Mouse (Mus musculus): ENCODE measurements around the gene Notum. TPM values are rescaled to one million over a fixed set of nuclear protein-coding genes. Genes with fewer than 3 reads are reported as not detected.
A peak's percentile ranks its signal among the peaks of the same experiment; 100 is the strongest.

Notum gene
- polyA plus RNA-seq, 1 experiment from 2014 or later, result 0.91 TPM

GRCm38 (mm10) chr11:120622805-120623204, 38.2 kb downstream of the Notum start:
- Histone ChIP-seq H3K4me3 (no peak overlapping the region; the same call in 1 of the 2 replicates), H3K36me3 (peaks cover 69% of the 10 kb centered on the region), H3K27ac (no peak overlapping the region), H3K9me3 (no peaks in the 10 kb centered on the region), H3K4me2 (no peak overlapping the region), H3K27me3 (no peaks in the 10 kb centered on the region), H3K9ac (no peak overlapping the region), H3K4me1 (replicated peaks) (peaks cover 26% of the 10 kb centered on the region)
- no peak for ATAC-seq (ENCODE audit: low FRiP score)
- WGBS, result 88% methylated on average over 6 of the region's 6 CpGs

GRCm38 (mm10) chr11:120620195-120620594, 40.8 kb downstream of the Notum start:
- Histone ChIP-seq H3K4me3 (no peak overlapping the region), H3K36me3 (peaks cover 55% of the 10 kb centered on the region), H3K4me1 (replicated peaks) (peaks cover 40% of the 10 kb centered on the region), H3K9ac (0 out of 2 replicates have a peak overlapping the region, but pooled peaks have one; percentile 13), H3K27me3 (no peaks in the 10 kb centered on the region), H3K4me2 (no peak overlapping the region), H3K27ac (no peak overlapping the region), H3K9me3 (no peaks in the 10 kb centered on the region)
- no peak for ATAC-seq (ENCODE audit: low FRiP score)
- WGBS, result 92% methylated on average over 14 of the region's 14 CpGs

DNA sequence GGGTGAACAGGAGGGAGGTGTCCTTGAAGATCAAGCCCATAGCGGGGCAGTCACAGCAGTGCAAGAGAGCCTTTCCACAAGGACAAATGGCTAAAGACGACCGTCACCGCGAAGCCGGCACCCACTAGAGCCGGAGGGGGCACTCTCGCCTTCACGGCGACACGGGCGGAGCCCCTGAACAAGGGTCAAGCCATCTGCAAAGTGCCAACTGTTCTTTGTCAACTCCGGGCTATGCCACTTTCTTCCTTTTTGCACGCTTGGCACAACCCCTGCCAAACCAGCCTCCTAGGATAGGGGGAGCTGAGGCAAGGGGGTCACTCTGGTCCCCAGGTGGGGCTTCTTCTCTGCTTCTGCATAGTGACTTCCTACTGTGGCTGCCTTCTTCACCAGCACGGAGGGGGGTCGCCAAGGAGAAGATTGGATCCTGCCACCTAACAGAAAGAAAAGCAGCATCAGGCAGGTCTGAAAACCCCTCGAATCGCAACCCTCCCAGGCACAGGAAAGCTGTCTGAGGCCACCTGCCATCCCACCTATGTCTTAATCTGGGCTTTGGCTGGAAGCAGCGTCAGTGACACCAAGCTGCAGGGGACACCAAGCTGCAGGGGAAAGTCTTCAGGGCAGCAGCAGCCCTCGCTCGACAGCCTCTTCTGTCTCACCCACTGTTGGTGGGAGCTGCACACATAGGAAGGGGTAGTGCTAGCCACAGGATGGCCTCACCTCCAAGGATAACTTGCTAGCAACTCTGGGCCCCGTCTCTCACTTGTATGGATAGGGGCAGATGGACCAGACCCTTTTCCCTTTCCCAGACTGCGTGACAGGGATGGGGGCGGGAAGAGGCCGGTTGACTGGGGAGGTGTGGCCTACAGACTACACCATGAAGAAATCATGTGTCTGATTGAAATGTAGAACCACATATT, 42.1 kb downstream of the Notum start:
- no peaks in the 10 kb centered on the region for H3K27me3 ChIP-seq

DNA sequence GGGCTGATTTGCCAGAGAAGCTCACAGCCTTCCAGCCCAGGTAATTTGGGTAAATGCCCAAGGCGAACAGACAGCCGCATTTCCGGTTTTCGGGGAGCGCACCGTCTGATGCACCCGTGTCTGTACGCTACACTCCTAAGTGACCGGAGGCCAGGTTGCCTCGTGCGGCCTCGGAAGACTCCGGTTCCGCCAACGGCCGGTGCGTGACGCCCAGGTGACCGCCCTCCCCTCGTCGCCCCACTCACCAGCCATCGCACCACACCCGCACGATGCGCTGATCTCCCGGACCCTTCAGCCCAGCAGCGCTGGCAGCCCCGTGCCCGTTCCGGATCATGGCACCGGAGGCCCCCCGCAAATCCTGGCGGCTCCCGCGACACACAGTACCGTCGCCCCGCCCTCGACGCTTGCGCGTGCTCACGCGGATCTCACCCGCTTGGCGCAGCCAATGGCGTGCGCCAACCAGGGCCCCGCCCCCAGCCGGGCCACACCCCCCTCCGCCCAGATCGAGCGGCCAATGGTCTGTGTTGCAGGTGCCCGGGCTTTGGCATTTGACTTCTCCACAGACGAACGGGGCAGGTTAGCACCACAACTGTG, 43.4 kb downstream of the Notum start, which contains the start of gene Pcyt2:
Pcyt2 (minus strand) TSS at position 418 of the 594 bp plus-strand sequence.
- peaks cover 30% of the 10 kb centered on the region for H3K4me1 ChIP-seq (replicated peaks)
- peak within 1 kb of the TSS; percentile 84 for H3K4me3 ChIP-seq
- peak within 1 kb of the TSS; percentile 88 for H3K4me2 ChIP-seq
- H3K27me3 ChIP-seq, result no peaks in the 10 kb centered on the region
- H3K9me3 ChIP-seq, result no peaks in the 10 kb centered on the region
- H3K27ac ChIP-seq, result peak within 1 kb of the TSS; percentile 91
- WGBS, result under 1% methylated on average over 56 of the region's 56 CpGs
- peaks cover 68% of the 10 kb centered on the region for H3K36me3 ChIP-seq
- peak within 1 kb of the TSS; percentile 91 for H3K9ac ChIP-seq
- peak; percentile 95 for ATAC-seq (ENCODE audit: low FRiP score)

More for the DNA sequence above, 42.1 kb downstream of the Notum start:
- H3K4me2 ChIP-seq, result no peak overlapping the region
- H3K27ac ChIP-seq, result peak overlapping the region; percentile 52
- no peak overlapping the region for H3K9ac ChIP-seq
- no peaks in the 10 kb centered on the region for H3K9me3 ChIP-seq
- peaks cover 34% of the 10 kb centered on the region for H3K4me1 ChIP-seq (replicated peaks)
- 93% methylated on average over 25 of the region's 25 CpGs for WGBS
- H3K36me3 ChIP-seq, result peaks cover 64% of the 10 kb centered on the region
- no peak for ATAC-seq (ENCODE audit: low FRiP score)
- no peak overlapping the region for H3K4me3 ChIP-seq

- peaks cover 70% of the 10 kb centered on the region for H3K36me3 ChIP-seq
- no peak for ATAC-seq (ENCODE audit: low FRiP score)
These were observed 44.2 kb downstream of the Notum start for GRCm38 (mm10) chr11:120616617-120617294.

GRCm38 (mm10) chr11:120615606-120616203, 45.3 kb downstream of the Notum start:
- ATAC-seq (ENCODE audit: low FRiP score), result no peak
- no peaks in the 10 kb centered on the region for H3K27me3 ChIP-seq
- no peak overlapping the region for H3K27ac ChIP-seq
- peak overlapping the region; percentile 51; the same call in 1 of the 2 replicates for H3K9ac ChIP-seq
- H3K4me3 ChIP-seq, result no peak overlapping the region; the same call in 1 of the 2 replicates
- peaks cover 70% of the 10 kb centered on the region for H3K36me3 ChIP-seq
- 93% methylated on average over 11 of the region's 11 CpGs for WGBS
- peaks cover 30% of the 10 kb centered on the region for H3K4me1 ChIP-seq (replicated peaks)
- peak overlapping the region; percentile 17; the same call in 1 of the 2 replicates for H3K4me2 ChIP-seq
- no peaks in the 10 kb centered on the region for H3K9me3 ChIP-seq

More at GRCm38 (mm10) chr11:120616617-120617294, 44.2 kb downstream of the Notum start:
- Histone ChIP-seq H3K9me3 (no peaks in the 10 kb centered on the region), H3K9ac (peak overlapping the region; percentile 91), H3K4me1 (replicated peaks) (peaks cover 30% of the 10 kb centered on the region), H3K27me3 (no peaks in the 10 kb centered on the region), H3K4me3 (peak overlapping the region; percentile 84), H3K27ac (peak overlapping the region; percentile 91), H3K4me2 (peak overlapping the region; percentile 88)
- 45% methylated on average over 4 of the region's 4 CpGs for WGBS

- Histone ChIP-seq H3K4me2 (no peak overlapping the region), H3K9ac (peak overlapping the region; percentile 24; the same call in 1 of the 2 replicates), H3K9me3 (no peaks in the 10 kb centered on the region), H3K27ac (no peak overlapping the region), H3K4me1 (replicated peaks) (peaks cover 30% of the 10 kb centered on the region), H3K36me3 (peaks cover 70% of the 10 kb centered on the region), H3K4me3 (no peak overlapping the region; the same call in 1 of the 2 replicates), H3K27me3 (no peaks in the 10 kb centered on the region)
- ATAC-seq (ENCODE audit: low FRiP score), result no peak
- 94% methylated on average over 6 of the region's 6 CpGs for WGBS
These were observed 45.8 kb downstream of the Notum start for GRCm38 (mm10) chr11:120615167-120615566.

DNA sequence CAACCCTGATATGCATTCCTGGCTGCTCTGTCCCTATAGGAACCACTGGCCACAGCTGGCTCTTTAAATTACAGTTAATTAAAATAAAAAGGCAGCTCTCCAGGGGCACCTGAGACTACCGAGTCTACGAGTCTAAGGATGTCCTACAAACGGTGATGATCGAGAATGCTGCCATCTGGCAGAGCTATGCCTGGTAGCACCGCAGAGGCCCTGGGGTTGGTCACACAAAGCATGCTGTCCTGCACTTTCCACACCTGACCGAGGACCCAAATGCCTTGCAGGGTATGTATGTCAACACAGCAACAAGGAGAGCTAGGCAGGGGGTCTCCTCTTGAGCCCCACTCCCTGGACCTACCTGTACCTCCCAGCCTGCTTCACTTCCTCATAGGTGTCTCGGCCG, 47.0 kb downstream of the Notum start:
- Histone ChIP-seq H3K36me3 (peaks cover 69% of the 10 kb centered on the region), H3K4me3 (no peak overlapping the region), H3K9me3 (no peaks in the 10 kb centered on the region), H3K4me2 (no peak overlapping the region), H3K9ac (peak overlapping the region; percentile 10; the same call in 1 of the 2 replicates), H3K27me3 (peaks cover 10% of the 10 kb centered on the region), H3K4me1 (replicated peaks) (peaks cover 35% of the 10 kb centered on the region), H3K27ac (no peak overlapping the region)
- 72% methylated on average over 8 of the region's 8 CpGs for WGBS
- no peak for ATAC-seq (ENCODE audit: low FRiP score)

GRCm38 (mm10) chr11:120613481-120613972, 47.4 kb downstream of the Notum start:
- no peak overlapping the region for H3K27ac ChIP-seq
- no peaks in the 10 kb centered on the region for H3K9me3 ChIP-seq
- H3K4me2 ChIP-seq, result no peak overlapping the region
- peaks cover 14% of the 10 kb centered on the region for H3K27me3 ChIP-seq
- H3K9ac ChIP-seq, result peak overlapping the region; percentile 10; the same call in 1 of the 2 replicates
- 85% methylated on average over 10 of the region's 10 CpGs for WGBS
- H3K4me1 ChIP-seq (replicated peaks), result peaks cover 39% of the 10 kb centered on the region
- ATAC-seq (ENCODE audit: low FRiP score), result no peak
- H3K36me3 ChIP-seq, result peaks cover 64% of the 10 kb centered on the region
- no peak overlapping the region for H3K4me3 ChIP-seq

GRCm38 (mm10) chr11:120612763-120613162, 48.2 kb downstream of the Notum start:
- Histone ChIP-seq H3K36me3 (peaks cover 58% of the 10 kb centered on the region), H3K4me2 (no peak overlapping the region), H3K4me3 (no peak overlapping the region), H3K27ac (no peak overlapping the region), H3K4me1 (replicated peaks) (peaks cover 43% of the 10 kb centered on the region), H3K27me3 (peaks cover 22% of the 10 kb centered on the region), H3K9ac (no peak overlapping the region), H3K9me3 (no peaks in the 10 kb centered on the region)
- WGBS, result 33% methylated on average over 6 of the region's 6 CpGs
- no peak for ATAC-seq (ENCODE audit: low FRiP score)

DNA sequence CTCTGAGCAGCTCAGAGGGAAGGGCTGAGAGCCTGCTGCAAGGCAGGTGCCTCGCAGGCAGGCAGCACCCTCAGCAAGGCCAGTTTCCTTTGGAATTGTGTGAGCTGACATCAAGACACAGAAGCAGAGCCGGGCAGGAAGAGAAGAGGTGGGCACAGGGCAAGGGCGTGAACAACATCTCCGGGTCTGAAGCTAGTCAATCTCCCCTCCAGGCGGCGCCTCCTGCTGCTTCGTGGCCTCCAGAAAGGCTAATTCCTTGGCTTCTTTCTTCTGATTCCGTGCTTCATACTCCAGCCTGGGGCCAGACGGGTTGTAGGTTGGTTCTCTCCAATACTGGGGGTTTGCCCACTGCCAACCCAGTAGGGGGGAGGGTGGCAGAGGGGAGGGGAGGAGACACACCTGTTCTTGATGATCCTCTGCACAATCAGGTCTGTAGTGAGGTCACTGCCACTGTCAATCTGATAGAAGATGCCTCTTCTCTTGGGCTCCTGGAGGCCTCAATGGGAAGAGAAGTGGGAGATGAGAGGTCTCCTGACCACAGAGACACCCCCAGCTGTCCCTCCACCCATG, 50.4 kb downstream of the Notum start:
- Histone ChIP-seq H3K27me3 (peaks cover 32% of the 10 kb centered on the region), H3K4me3 (no peak overlapping the region), H3K4me2 (no peak overlapping the region), H3K27ac (no peak overlapping the region), H3K9me3 (no peaks in the 10 kb centered on the region), H3K4me1 (replicated peaks) (peaks cover 27% of the 10 kb centered on the region), H3K9ac (0 out of 2 replicates have a peak overlapping the region, but pooled peaks have one; percentile 2), H3K36me3 (peaks cover 74% of the 10 kb centered on the region)
- 81% methylated on average over 9 of the region's 9 CpGs for WGBS
- ATAC-seq (ENCODE audit: low FRiP score), result no peak

Measured in hindbrain, embryonic 13.5 days (tissue).